In the genomic region with DNA sequence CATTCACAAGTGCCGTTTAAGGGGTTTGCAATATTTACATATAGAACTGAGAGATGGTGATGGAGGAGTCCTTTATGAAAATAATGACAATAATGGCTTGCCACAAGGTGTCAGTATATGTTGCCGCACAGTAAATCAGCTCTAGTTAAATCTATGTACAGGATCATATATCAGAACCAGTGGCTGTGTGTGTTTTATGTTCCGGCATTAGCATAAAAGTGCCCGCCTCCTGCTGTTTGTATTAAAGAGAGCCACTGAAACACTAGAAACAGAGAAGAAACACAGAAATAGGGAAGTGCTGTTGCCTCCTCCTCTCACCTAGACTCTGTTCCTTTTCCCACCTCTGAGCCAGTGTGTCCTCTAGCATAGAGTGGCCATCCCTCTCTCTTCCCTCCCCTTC, we compare ENCODE assay signal across 10 mouse cellular contexts. TPM values are rescaled to one million over a fixed set of nuclear protein-coding genes. Genes with fewer than 3 reads are reported as not detected.
DNase-seq lines count a peak whose midpoint lies in the region; ATAC-seq and TF ChIP-seq lines count a peak whose summit lies in the region.
"Had no signal": no experiment of that assay in that cellular context is flagged by ENCODE, and none has a peak within 500 bp of the region (broad histone marks: within the 10 kb centered on the region; RNA-seq: fewer than 3 reads in every experiment).

No protein-coding gene starts in this region.

- H3K9ac ChIP-seq in intestine, postnatal 0 days (ENCODE audit: low read depth, low read length): no peak overlapping the region
- H3K9ac ChIP-seq: forebrain, embryonic 15.5 days; liver, embryonic 14.5 days had no signal

- H3K36me3 ChIP-seq in heart, embryonic 10.5 days: no peaks in the 10 kb centered on the region
- H3K36me3 ChIP-seq in intestine, postnatal 0 days (ENCODE audit: control insufficient read depth, insufficient read depth): no peaks in the 10 kb centered on the region
- no peaks in the 10 kb centered on the region for H3K36me3 ChIP-seq in splenic B cell, adult 2 months (ENCODE audit: control insufficient read depth, insufficient read depth, low read length, poor library complexity, severe bottlenecking)
- H3K36me3 ChIP-seq: forebrain, embryonic 15.5 days had no signal

- H3K4me2 ChIP-seq in intestine, postnatal 0 days (replicated peaks; ENCODE audit: low read depth): peak overlapping the region; percentile 61
- H3K4me2 ChIP-seq: forebrain, embryonic 15.5 days had no signal

- DNase-seq in heart, adult 9 months (ENCODE audit: low spot score in 2 of 2): peak; percentile 31 to 52
- DNase-seq in heart, embryonic 10.5 days (ENCODE audit: low spot score): no peak
- DNase-seq in retina, postnatal 1 day: peak; percentile 1
- no peak for DNase-seq in retina, embryonic 14.5 days (ENCODE audit: low spot score)
- DNase-seq in splenic B cell, adult 2 months (ENCODE audit: low read depth, low spot score): peak; percentile 69
- DNase-seq in ovary, postnatal 36 days (ENCODE audit: low spot score): no peak
- no peak for DNase-seq in ovary, postnatal 14 days (ENCODE audit: low spot score)

- no peaks in the 10 kb centered on the region for H3K27me3 ChIP-seq in heart, embryonic 10.5 days (ENCODE audit: insufficient read depth, poor library complexity, severe bottlenecking)
- no peaks in the 10 kb centered on the region for H3K27me3 ChIP-seq in intestine, postnatal 0 days (replicated peaks; ENCODE audit: control insufficient read depth, insufficient read depth, low read length)
- no peaks in the 10 kb centered on the region for H3K27me3 ChIP-seq in splenic B cell, adult 2 months (ENCODE audit: control insufficient read depth, insufficient read depth, low read length, poor library complexity, severe bottlenecking)
- H3K27me3 ChIP-seq: forebrain, embryonic 15.5 days had no signal

- TF ChIP-seq CTCF in intestine, postnatal 0 days (IDR thresholded peaks at IDR 0.05; ENCODE audit: low read depth): peak; percentile 69

- ATAC-seq in intestine, postnatal 0 days: peak; percentile 33
- ATAC-seq: forebrain, embryonic 15.5 days had no signal

- H3K9me3 ChIP-seq in heart, embryonic 10.5 days: no peaks in the 10 kb centered on the region
- no peaks in the 10 kb centered on the region for H3K9me3 ChIP-seq in intestine, postnatal 0 days (ENCODE audit: control insufficient read depth)
- H3K9me3 ChIP-seq: forebrain, embryonic 15.5 days had no signal

- peaks cover 5% of the 10 kb centered on the region; the same call in 1 of the 2 replicates for H3K4me1 ChIP-seq in heart, embryonic 10.5 days
- peaks cover 3% of the 10 kb centered on the region for H3K4me1 ChIP-seq in intestine, postnatal 0 days (replicated peaks; ENCODE audit: control insufficient read depth, insufficient read depth, low read length)
- H3K4me1 ChIP-seq: forebrain, embryonic 15.5 days had no signal

- no peak overlapping the region for H3K4me3 ChIP-seq in heart, embryonic 10.5 days
- H3K4me3 ChIP-seq in intestine, postnatal 0 days (ENCODE audit: low read depth, low read length): peak overlapping the region; percentile 37
- H3K4me3 ChIP-seq: forebrain, embryonic 15.5 days had no signal

- no peak overlapping the region for H3K27ac ChIP-seq in heart, embryonic 10.5 days
- peak overlapping the region; percentile 83 for H3K27ac ChIP-seq in intestine, postnatal 0 days (ENCODE audit: low read depth, low read length)
- H3K27ac ChIP-seq: forebrain, embryonic 15.5 days; liver, embryonic 14.5 days had no signal

- 74% methylated on average over 4 of the region's 4 CpGs for WGBS in heart, embryonic 10.5 days
- WGBS in intestine, postnatal 0 days: 52% methylated on average over 4 of the region's 4 CpGs

RNA-seq across cellular contexts. Expression of a gene that starts 0.5 kb away (rescaled TPM):
- 0.05 and 0.16 TPM in 2 replicates for polyA plus RNA-seq in heart, embryonic 10.5 days (2016; fragmentation: Nextera tagmentation; extraction: Ambion mirVana)
- 42.9 and 51.1 TPM in 2 replicates for polyA plus RNA-seq in intestine, postnatal 0 days (2015; fragmentation: Nextera tagmentation; extraction: Ambion mirVana)

Comparison
In these comparisons a context has a peak if more than half of its experiments do, and no peak if none do; other contexts are left out.
1. DNase-seq: peak in heart, adult 9 months (2 of 2), retina, postnatal 1 day (single experiment) and splenic B cell, adult 2 months (single experiment); none in heart, embryonic 10.5 days (single experiment), retina, embryonic 14.5 days (single experiment), ovary, postnatal 36 days (single experiment) and ovary, postnatal 14 days (single experiment).
2. RNA of a gene that starts 0.5 kb away (polyA plus RNA-seq): 42.9 to 51.1 TPM in intestine, postnatal 0 days; 0.05 to 0.16 TPM in heart, embryonic 10.5 days; every median in the first group is over 10 times any median in the second.